Mouse (Mus musculus) MEL (cell line): ENCODE results near the gene Mrpl38.

Experiments
- CTCF ChIP-seq, 3 experiments: IDR thresholded peaks in 2 of 3; conservative IDR thresholded peaks in 1 of 3; 2 replicates each; pipeline ENCODE4 v1.5.1; 2011 to 2012; ENCODE audit warnings: low read length in 3 of 3, low read depth in 2 of 3, mild to moderate bottlenecking in 2 of 3, improper control_type of control experiment in 1 of 3, inconsistent platforms in 1 of 3, mixed read lengths in 1 of 3, moderate library complexity in 1 of 3; ENCODE audit not compliant: control insufficient read depth in 1 of 3, insufficient read depth in 1 of 3, poor library complexity in 1 of 3, severe bottlenecking in 1 of 3
- ELF1 ChIP-seq: IDR thresholded peaks from 2 replicates; pipeline ENCODE4 v1.6.1; 2014; ENCODE audit warnings: low read depth, mild to moderate bottlenecking, inconsistent platforms, low read length, improper control_type of control experiment, moderate library complexity
- EP300 ChIP-seq, 2 experiments: IDR thresholded peaks; 2 replicates each; pipeline ENCODE4 v1.6.1; 2011; ENCODE audit warnings: improper control_type of control experiment in 2 of 2, low read length in 2 of 2, low read depth in 1 of 2, mild to moderate bottlenecking in 1 of 2
- POLR2A ChIP-seq, 2 experiments: IDR thresholded peaks; 2 replicates each; pipeline ENCODE4 v1.6.1; 2011 to 2012; ENCODE audit warnings: low read length in 2 of 2, mild to moderate bottlenecking in 2 of 2, control low read depth in 1 of 2, improper control_type of control experiment in 1 of 2, low read depth in 1 of 2, moderate library complexity in 1 of 2; ENCODE audit not compliant: control insufficient read depth in 1 of 2, insufficient read depth in 1 of 2, poor library complexity in 1 of 2
- SMC3 ChIP-seq: IDR thresholded peaks from 2 replicates; pipeline ENCODE4 v1.6.1; 2011; ENCODE audit warnings: low read depth, low read length, improper control_type of control experiment

- TF ChIP-seq CTCF (IDR thresholded peaks at IDR 0.05 in 2 of 3, conservative IDR thresholded peaks at IDR 0.05 in 1 of 3; ENCODE audit: control insufficient read depth in 1 of 3, insufficient read depth in 1 of 3, low read depth in 2 of 3, low read length in 3 of 3, poor library complexity in 1 of 3, severe bottlenecking in 1 of 3) (no peak), SMC3 (no peak), EP300 (IDR thresholded peaks at IDR 0.05; ENCODE audit: low read depth in 1 of 2, low read length in 2 of 2) (no peak), POLR2A (IDR thresholded peaks at IDR 0.05; ENCODE audit: control insufficient read depth in 1 of 2, insufficient read depth in 1 of 2, low read depth in 1 of 2, low read length in 2 of 2, poor library complexity in 1 of 2) (no peak), ELF1 (no peak)
Observed at GRCm38 (mm10) chr11:116129091-116129790, 9.4 kb downstream of the Mrpl38 start.
